Mouse (Mus musculus): ENCODE data around the gene Elmsan1. TPM values are rescaled to one million over a fixed set of nuclear protein-coding genes. Genes with fewer than 3 reads are reported as not detected.

Gene Elmsan1
- total and polyA plus RNA-seq, 3 experiments, result 2.2 to 14.3 (median 5.6) TPM

GRCm38 (mm10) chr12:84203170-84203777, 15.4 kb downstream of the Elmsan1 start:
- H3K9ac ChIP-seq (ENCODE audit: insufficient read depth, low read depth), result peak overlapping the region; percentile 29
- H3K9me3 ChIP-seq (replicated peaks; ENCODE audit: low read length), result no peaks in the 10 kb centered on the region
- dilution Hi-C loops (cut with MboI; ENCODE audit: extremely low pct_ligation_motif_present, extremely low pct_unique_long_range_greater_than_20kb, low sequenced_read_pairs), result no loop called here
- peaks cover 22 to 70% of the 10 kb centered on the region in 2 experiments for H3K4me1 ChIP-seq (ENCODE audit: control insufficient read depth in 1 of 2, insufficient read depth in 2 of 2)
- H3K27ac ChIP-seq (ENCODE audit: insufficient read depth, low read depth), result peak overlapping the region; percentile 62
- TF ChIP-seq MEF2A (IDR thresholded peaks at IDR 0.05; ENCODE audit: borderline replicate concordance, low read depth, low read length) (no peak), IRF4 (IDR thresholded peaks at IDR 0.05; ENCODE audit: low read depth, low read length) (no peak), JUN (IDR thresholded peaks at IDR 0.05; ENCODE audit: insufficient read depth, low read depth, low read length) (no peak), POLR2A (IDR thresholded peaks at IDR 0.05; ENCODE audit: low read depth, low read length) (0 out of 2 replicates have a peak, but pooled peaks have one; percentile 44), NELFE (IDR thresholded peaks at IDR 0.05; ENCODE audit: low read depth, low read length) (0 out of 2 replicates have a peak, but pooled peaks have one; percentile 29), EP300 (IDR thresholded peaks at IDR 0.05; ENCODE audit: low read length) (no peak), JUND (conservative IDR thresholded peaks at IDR 0.05; ENCODE audit: low read depth, low read length) (no peak), CHD1 (IDR thresholded peaks at IDR 0.05; ENCODE audit: low read depth, low read length) (peak; percentile 80; the same call in 1 of the 2 replicates), ETS1 (conservative IDR thresholded peaks at IDR 0.05; ENCODE audit: low read depth, low read length) (peak; percentile 31; the same call in 1 of the 2 replicates), UBTF (IDR thresholded peaks at IDR 0.05; ENCODE audit: low read depth, low read length) (no peak), HCFC1 (IDR thresholded peaks at IDR 0.05; ENCODE audit: low read depth, low read length) (no peak), NRF1 (IDR thresholded peaks at IDR 0.05; ENCODE audit: low read depth, low read length) (no peak), ZMIZ1 (IDR thresholded peaks at IDR 0.05; ENCODE audit: low read depth, low read length) (no peak), ZNF384 (IDR thresholded peaks at IDR 0.05; ENCODE audit: low read depth, low read length) (no peak), ELF1 (IDR thresholded peaks at IDR 0.05; ENCODE audit: low read depth, low read length) (peak; percentile 35; the same call in 1 of the 2 replicates), GABPA (IDR thresholded peaks at IDR 0.05; ENCODE audit: insufficient replicate concordance, low read depth, low read length) (no peak), POLR2AphosphoS2 (IDR thresholded peaks at IDR 0.05; ENCODE audit: low read depth, low read length) (no peak), MAZ (IDR thresholded peaks at IDR 0.05; ENCODE audit: low read depth, low read length) (no peak), ZC3H11A (IDR thresholded peaks at IDR 0.05; ENCODE audit: low read depth, low read length) (no peak), TCF12 (IDR thresholded peaks at IDR 0.05; ENCODE audit: low read depth, low read length) (no peak), ZKSCAN1 (IDR thresholded peaks at IDR 0.05; ENCODE audit: borderline replicate concordance, low read depth, low read length) (no peak), MXI1 (IDR thresholded peaks at IDR 0.05; ENCODE audit: low read depth, low read length) (no peak; the same call in 1 of the 2 replicates), BHLHE40 (IDR thresholded peaks at IDR 0.05; ENCODE audit: low read depth, low read length) (no peak), CTCF (conservative IDR thresholded peaks at IDR 0.05 in 1 of 2, IDR thresholded peaks at IDR 0.05 in 1 of 2; ENCODE audit: low read depth in 2 of 2, low read length in 2 of 2) (no peak), RCOR1 (conservative IDR thresholded peaks at IDR 0.05; ENCODE audit: low read depth, low read length) (no peak), CHD2 (IDR thresholded peaks at IDR 0.05; ENCODE audit: low read length) (no peak), PAX5 (IDR thresholded peaks at IDR 0.05; ENCODE audit: low read length) (no peak), USF2 (conservative IDR thresholded peaks at IDR 0.05; ENCODE audit: low read depth, low read length) (no peak), MAX (IDR thresholded peaks at IDR 0.05; ENCODE audit: low read length) (no peak), E2F4 (IDR thresholded peaks at IDR 0.05; ENCODE audit: insufficient replicate concordance, low read depth, low read length) (no peak)
- H3K36me3 ChIP-seq (replicated peaks in 1 of 2; ENCODE audit: control insufficient read depth in 1 of 2, insufficient read depth in 1 of 2, low read length in 1 of 2), result peaks cover 0 to 29% of the 10 kb centered on the region in 2 experiments
- no peak overlapping the region for H3K4me3 ChIP-seq (replicated peaks in 1 of 3; ENCODE audit: low read depth in 2 of 3, low read length in 2 of 3, poor library complexity in 1 of 3)
- H3K4me2 ChIP-seq (ENCODE audit: insufficient read depth, low read depth, poor library complexity, severe bottlenecking), result peak overlapping the region; percentile 93
- in situ Hi-C loops (cut with MboI; ENCODE audit: low pct_ligation_motif_present, low pct_unique_long_range_greater_than_20kb, low sequenced_read_pairs), result no loop called here
- H3K27me3 ChIP-seq (replicated peaks), result no peaks in the 10 kb centered on the region
- DNase-seq (ENCODE audit: extremely low read depth), result no peak
- 0 out of 2 replicates have a peak, but pooled peaks cover 3% of the 10 kb centered on the region for H3K79me2 ChIP-seq (replicated peaks; ENCODE audit: control insufficient read depth, extremely low read depth, insufficient read depth, poor library complexity, severe bottlenecking)
